Mouse (Mus musculus) limb, embryonic 10.5 days (tissue): Measurements from ENCODE around the gene Acsbg1. TPM values are rescaled to one million over a fixed set of nuclear protein-coding genes. Genes with fewer than 3 reads are reported as not detected.
A peak's percentile ranks its signal among the peaks of the same experiment; 100 is the strongest.
"Not testable (repeated sequence)": the region's sequence is repeated elsewhere in the genome, so short reads cannot be mapped to it uniquely, and the experiment has no call there.

Experiments used
- DNase-seq: peaks from one replicate; pipeline ENCODE4 v3.0.0-alpha.2; 2017; ENCODE audit warnings: low spot score
- H3K27ac ChIP-seq: fragments of 300-500 bp; sonication (generic); 2 replicates; pipeline ENCODE4 v1.5.1; 2016; ENCODE audit warnings: mild to moderate bottlenecking
- H3K27me3 ChIP-seq: fragments of 300-500 bp; sonication (generic); 2 replicates; pipeline ENCODE4 v1.6.1; 2016; ENCODE audit warnings: low read depth, mild to moderate bottlenecking; ENCODE audit not compliant: poor library complexity, severe bottlenecking
- H3K36me3 ChIP-seq: fragments of 300-500 bp; sonication (generic); 2 replicates; pipeline ENCODE4 v1.6.1; 2016; ENCODE audit warnings: mild to moderate bottlenecking, moderate library complexity
- H3K4me1 ChIP-seq: fragments of 300-500 bp; sonication (generic); 2 replicates; pipeline ENCODE4 v1.6.1; 2016
- H3K4me3 ChIP-seq: fragments of 300-500 bp; sonication (generic); 2 replicates; pipeline ENCODE4 v1.5.1; 2016; ENCODE audit warnings: mild to moderate bottlenecking, moderate library complexity
- H3K9me3 ChIP-seq: fragments of 300-500 bp; sonication (generic); replicated peaks from 2 replicates; pipeline ENCODE4 v1.6.1; 2016; ENCODE audit warnings: mild to moderate bottlenecking
- WGBS: fragments of 180-500 bp; shearing (Covaris S2); methylation state at CpG from one replicate; pipeline ENCODE4 v1.1.7; 2016; 5-methylcytosine and 5-hydroxymethylcytosine counted together
- polyA plus RNA-seq: library from polyadenylated mRNA; unstranded; fragments of >200 nt; fragmentation: Nextera tagmentation; extraction: Ambion mirVana; gene quantifications from 2 replicates; pipeline ENCODE4 v1.2.1, GENCODE M21; 2016

The Acsbg1 gene
- polyA plus RNA-seq, 1 experiment from 2014 or later, result 0.31 TPM

DNA sequence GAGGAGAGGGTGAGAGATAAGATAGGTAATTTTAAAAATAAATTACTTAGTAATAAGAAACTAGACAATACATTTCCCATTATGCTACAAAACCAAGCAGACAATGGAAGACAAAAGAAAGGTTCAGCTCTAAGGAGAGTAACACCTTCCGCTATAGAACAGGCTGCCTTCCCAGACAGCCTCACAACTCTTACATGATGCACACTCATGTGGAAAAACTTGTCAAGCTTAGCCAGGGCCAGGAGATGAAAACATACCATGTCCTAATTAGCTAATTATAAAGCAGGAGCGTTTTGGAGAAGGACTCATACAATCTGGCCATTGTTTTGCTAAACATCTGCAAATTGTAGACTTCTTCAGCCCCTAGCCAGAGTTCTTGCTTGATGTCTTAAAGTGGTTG is 29.0 kb upstream of the Acsbg1 start:
- not testable (repeated sequence) for H3K4me3 ChIP-seq, H3K27ac ChIP-seq, H3K4me1 ChIP-seq, H3K9me3 ChIP-seq, DNase-seq, H3K36me3 ChIP-seq
- 80% methylated on average over 2 of the region's 2 CpGs for WGBS
- H3K27me3 ChIP-seq, result peaks cover 43% of the 10 kb centered on the region

DNA sequence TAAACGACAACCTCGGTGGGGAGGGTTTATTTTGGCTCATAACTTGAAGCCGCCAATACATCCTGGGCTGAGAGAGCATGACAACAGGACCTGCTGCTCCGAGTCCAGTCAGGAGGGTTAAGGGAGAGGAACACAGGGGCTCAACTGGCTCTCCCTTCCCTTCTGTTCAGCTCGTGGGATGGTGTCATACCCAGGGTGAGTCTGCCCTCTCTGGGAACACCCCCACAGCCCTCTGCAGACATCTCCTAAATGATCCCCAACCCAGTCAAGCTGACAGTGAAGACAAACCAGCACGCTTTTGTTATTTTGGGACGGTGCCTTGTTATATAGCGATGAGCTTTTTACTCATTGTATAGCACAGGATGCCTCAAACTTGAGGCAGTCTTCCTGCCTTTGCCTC is 27.8 kb upstream of the Acsbg1 start:
- Histone ChIP-seq H3K36me3 (no peaks in the 10 kb centered on the region), H3K27me3 (peaks cover 31% of the 10 kb centered on the region), H3K27ac (no peak overlapping the region), H3K4me3 (no peak overlapping the region), H3K4me1 (no peaks in the 10 kb centered on the region), H3K9me3 (no peaks in the 10 kb centered on the region)
- DNase-seq, result no peak
- WGBS, result 76% methylated on average over 8 of the region's 8 CpGs

GRCm38 (mm10) chr9:54687246-54688236 is 25.9 kb upstream of the Acsbg1 start:
- Histone ChIP-seq H3K9me3 (no peaks in the 10 kb centered on the region), H3K27me3 (peaks cover 22% of the 10 kb centered on the region), H3K4me3 (no peak overlapping the region), H3K36me3 (no peaks in the 10 kb centered on the region), H3K27ac (no peak overlapping the region), H3K4me1 (no peaks in the 10 kb centered on the region)
- no peak for DNase-seq
- 75% methylated on average over 14 of the region's 14 CpGs for WGBS

DNA sequence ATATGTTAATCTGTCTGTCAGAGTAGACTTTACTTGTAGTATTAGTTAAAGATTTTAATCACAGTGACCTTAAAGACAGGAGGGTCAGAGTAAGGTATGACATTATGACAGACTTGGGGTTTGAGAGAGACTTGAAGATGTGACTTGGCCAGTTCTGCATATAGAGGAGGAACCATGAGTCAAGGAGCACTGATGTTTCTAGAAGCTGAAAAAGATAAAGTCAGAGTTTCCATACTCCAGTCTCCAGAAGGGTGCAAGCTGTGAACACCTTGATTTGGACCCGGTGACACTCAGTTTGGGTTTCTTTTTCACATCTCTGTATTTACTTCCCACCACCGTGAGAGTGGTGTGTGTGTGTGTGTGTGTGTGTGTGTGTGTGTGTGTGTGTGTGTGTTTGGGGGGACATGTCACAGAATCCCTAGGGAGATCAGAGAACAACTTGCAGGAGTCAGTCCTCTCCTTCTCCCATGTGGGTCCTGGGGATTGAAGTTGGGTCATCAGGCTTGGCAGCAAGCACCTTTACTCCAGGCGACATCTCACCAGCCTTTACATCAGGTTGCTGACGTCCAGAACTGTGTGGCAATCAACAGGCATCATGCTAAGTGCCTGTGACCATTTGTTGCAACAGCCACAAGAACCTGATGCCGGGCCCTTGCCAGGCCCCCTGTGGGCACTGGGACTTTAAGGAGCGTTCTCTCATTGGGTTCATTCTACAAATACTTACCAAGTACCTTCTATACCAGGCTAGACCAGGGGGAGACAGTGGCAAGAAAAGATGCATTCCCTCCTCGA is 22.3 kb upstream of the Acsbg1 start:
- Histone ChIP-seq H3K27ac (no peak overlapping the region), H3K4me1 (no peaks in the 10 kb centered on the region), H3K9me3 (no peaks in the 10 kb centered on the region), H3K36me3 (no peaks in the 10 kb centered on the region), H3K4me3 (no peak overlapping the region), H3K27me3 (peaks cover 11% of the 10 kb centered on the region)
- no peak for DNase-seq
- 76% methylated on average over 7 of the region's 7 CpGs for WGBS

GRCm38 (mm10) chr9:54682846-54683245 is 21.2 kb upstream of the Acsbg1 start:
- WGBS, result 70% methylated on average over 4 of the region's 4 CpGs
- DNase-seq, result no peak
- peaks cover 10% of the 10 kb centered on the region for H3K27me3 ChIP-seq
- no peaks in the 10 kb centered on the region for H3K36me3 ChIP-seq
- H3K27ac ChIP-seq, result no peak overlapping the region
- no peaks in the 10 kb centered on the region for H3K9me3 ChIP-seq
- H3K4me3 ChIP-seq, result no peak overlapping the region
- no peaks in the 10 kb centered on the region for H3K4me1 ChIP-seq

DNA sequence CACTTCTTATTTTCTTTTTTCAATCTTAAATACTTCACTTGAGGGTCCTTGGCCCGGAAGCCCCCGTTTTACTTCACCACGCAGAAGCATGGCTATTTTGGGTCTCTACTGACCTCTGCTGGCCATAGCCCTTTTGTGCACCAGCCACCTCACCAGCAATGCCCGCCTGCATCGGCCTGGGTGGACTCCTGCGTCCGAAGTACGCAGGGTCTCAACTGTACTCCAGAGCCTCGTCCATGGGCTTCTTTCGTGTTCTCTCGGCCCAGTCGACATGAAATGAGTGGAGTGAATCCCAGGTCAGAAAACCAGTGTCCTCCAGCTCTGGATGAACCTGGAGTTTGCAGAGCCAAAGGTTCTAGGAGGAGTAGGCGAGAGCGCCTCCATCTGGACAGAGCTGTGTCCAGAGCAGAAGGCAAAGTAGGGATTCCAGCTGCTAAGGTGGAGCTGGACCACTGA is 14.9 kb upstream of the Acsbg1 start:
- 0 out of 2 replicates have a peak, but pooled peaks cover 2% of the 10 kb centered on the region for H3K4me1 ChIP-seq
- peak overlapping the region; percentile 50 for H3K4me3 ChIP-seq
- DNase-seq, result peak; percentile 89
- H3K27me3 ChIP-seq, result peaks cover 6% of the 10 kb centered on the region; the same call in 1 of the 2 replicates
- WGBS, result 2% methylated on average over 14 of the region's 14 CpGs
- H3K9me3 ChIP-seq, result no peaks in the 10 kb centered on the region
- no peaks in the 10 kb centered on the region for H3K36me3 ChIP-seq
- H3K27ac ChIP-seq, result peak overlapping the region; percentile 77

DNA sequence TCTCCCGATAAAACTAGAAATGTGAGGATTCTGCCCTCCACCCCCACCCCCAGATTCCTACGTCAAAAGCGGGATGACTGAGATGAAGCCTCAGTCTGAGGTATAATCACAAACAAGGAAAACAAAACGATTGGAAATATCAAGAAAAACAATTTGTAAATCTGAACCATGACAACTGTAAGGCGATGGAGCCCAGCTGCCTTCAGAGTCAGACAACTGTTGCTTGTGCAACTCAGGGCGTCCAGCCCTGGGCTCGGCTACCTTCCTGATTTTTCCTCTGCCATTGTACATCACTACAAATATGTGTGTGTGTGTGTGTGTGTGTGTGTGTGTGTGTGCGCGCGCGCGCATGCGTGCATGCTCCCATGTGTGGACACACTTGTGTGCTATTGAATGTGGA is 12.2 kb upstream of the Acsbg1 start:
- Histone ChIP-seq H3K27me3 (0 out of 2 replicates have a peak, but pooled peaks cover 6% of the 10 kb centered on the region), H3K9me3 (no peaks in the 10 kb centered on the region), H3K4me1 (0 out of 2 replicates have a peak, but pooled peaks cover 2% of the 10 kb centered on the region), H3K4me3 (no peak overlapping the region), H3K36me3 (no peaks in the 10 kb centered on the region), H3K27ac (no peak overlapping the region)
- DNase-seq, result no peak
- 90% methylated on average over 13 of the region's 13 CpGs for WGBS

DNA sequence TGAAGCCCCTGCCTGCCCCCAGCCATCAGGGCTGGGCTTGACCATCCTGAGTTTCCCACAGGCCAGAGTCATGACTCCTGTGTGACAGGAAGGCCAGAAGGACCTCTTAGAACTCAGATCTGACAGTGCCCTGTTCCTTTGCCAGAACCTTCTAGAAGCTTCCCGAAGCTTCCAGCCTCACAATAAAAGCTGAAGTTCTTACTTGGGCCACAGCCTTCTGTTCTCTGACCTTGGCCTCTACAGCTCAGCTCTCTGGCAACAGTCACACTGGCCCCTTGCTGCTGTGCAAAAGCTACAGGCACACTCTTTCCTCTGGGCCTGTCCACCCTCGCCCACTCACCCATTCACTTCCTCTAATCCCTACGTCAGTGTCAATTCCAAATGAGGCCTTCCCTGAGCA is 10.3 kb upstream of the Acsbg1 start:
- Histone ChIP-seq H3K27me3 (no peaks in the 10 kb centered on the region), H3K4me3 (no peak overlapping the region), H3K4me1 (0 out of 2 replicates have a peak, but pooled peaks cover 2% of the 10 kb centered on the region), H3K36me3 (no peaks in the 10 kb centered on the region), H3K27ac (no peak overlapping the region), H3K9me3 (no peaks in the 10 kb centered on the region)
- 79% methylated on average over 3 of the region's 3 CpGs for WGBS
- no peak for DNase-seq

- Histone ChIP-seq H3K9me3 (no peaks in the 10 kb centered on the region), H3K36me3 (no peaks in the 10 kb centered on the region), H3K27ac (no peak overlapping the region), H3K27me3 (no peaks in the 10 kb centered on the region), H3K4me3 (no peak overlapping the region), H3K4me1 (no peaks in the 10 kb centered on the region)
- 82% methylated on average over 4 of the region's 4 CpGs for WGBS
- no peak for DNase-seq
Measured at GRCm38 (mm10) chr9:54668455-54668854, 6.8 kb upstream of the Acsbg1 start.

- WGBS, result 92% methylated on average over 3 of the region's 3 CpGs
- H3K4me3 ChIP-seq, result no peak overlapping the region
Measured at GRCm38 (mm10) chr9:54666116-54666515, 4.4 kb upstream of the Acsbg1 start.

DNA sequence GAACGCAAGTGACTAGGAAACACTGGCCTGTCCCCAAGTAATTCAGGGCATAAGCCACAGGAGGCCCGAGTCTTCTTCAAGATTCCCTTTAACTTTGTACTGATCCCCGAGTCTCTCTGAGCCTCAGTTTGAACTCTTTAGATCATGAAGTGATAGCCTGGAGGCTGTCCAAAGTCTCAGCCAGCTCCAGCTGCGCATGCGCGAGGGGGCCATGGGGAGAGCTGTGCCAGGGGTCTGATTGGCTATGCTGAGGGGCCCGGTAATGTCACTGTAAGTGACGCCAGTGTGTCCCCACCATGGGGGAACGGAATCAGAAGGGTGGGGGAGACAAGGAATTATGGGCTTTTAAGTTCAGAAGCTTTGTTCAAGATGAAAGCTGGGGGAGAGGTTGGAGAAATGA is 2.7 kb upstream of the Acsbg1 start:
- no peaks in the 10 kb centered on the region for H3K9me3 ChIP-seq
- H3K36me3 ChIP-seq, result no peaks in the 10 kb centered on the region
- 84% methylated on average over 9 of the region's 9 CpGs for WGBS
- H3K27ac ChIP-seq, result no peak overlapping the region; the same call in 1 of the 2 replicates
- no peak for DNase-seq
- H3K4me3 ChIP-seq, result no peak overlapping the region
- peaks cover 10% of the 10 kb centered on the region for H3K4me1 ChIP-seq
- no peaks in the 10 kb centered on the region for H3K27me3 ChIP-seq

More at GRCm38 (mm10) chr9:54666116-54666515, 4.4 kb upstream of the Acsbg1 start:
- Histone ChIP-seq H3K27me3 (no peaks in the 10 kb centered on the region), H3K36me3 (no peaks in the 10 kb centered on the region), H3K27ac (no peak overlapping the region), H3K4me1 (peaks cover 9% of the 10 kb centered on the region), H3K9me3 (no peaks in the 10 kb centered on the region)
- no peak for DNase-seq

GRCm38 (mm10) chr9:54658773-54659172 is 2.9 kb downstream of the Acsbg1 start:
- DNase-seq, result no peak
- Histone ChIP-seq H3K36me3 (no peaks in the 10 kb centered on the region), H3K4me3 (no peak overlapping the region), H3K9me3 (no peaks in the 10 kb centered on the region), H3K4me1 (peaks cover 10% of the 10 kb centered on the region), H3K27ac (no peak overlapping the region), H3K27me3 (no peaks in the 10 kb centered on the region)
- 88% methylated on average over 6 of the region's 6 CpGs for WGBS

- no peaks in the 10 kb centered on the region for H3K9me3 ChIP-seq
- H3K36me3 ChIP-seq, result no peaks in the 10 kb centered on the region
- H3K27ac ChIP-seq, result no peak overlapping the region
- no peak overlapping the region for H3K4me3 ChIP-seq
- WGBS, result 90% methylated on average over 6 of the region's 6 CpGs
- H3K27me3 ChIP-seq, result no peaks in the 10 kb centered on the region
- H3K4me1 ChIP-seq, result peaks cover 3% of the 10 kb centered on the region
- no peak for DNase-seq
Measured at GRCm38 (mm10) chr9:54656402-54656801, 5.3 kb downstream of the Acsbg1 start.
